Mouse (Mus musculus): ENCODE measurements around the gene Rpgr. TPM values are rescaled to one million over a fixed set of nuclear protein-coding genes. Genes with fewer than 3 reads are reported as not detected.

The Rpgr gene
- total RNA-seq, 1 experiment from 2014 or later: 7.1 TPM

- DNase-seq: no peak
Measured at GRCm38 (mm10) chrX:10071529-10071928, 145.2 kb downstream of the Rpgr start.

GRCm38 (mm10) chrX:10070689-10071088, 146.0 kb downstream of the Rpgr start:
- DNase-seq: peak; percentile 1

- no peak for DNase-seq
Measured at GRCm38 (mm10) chrX:10069405-10069804, 147.3 kb downstream of the Rpgr start.

- DNase-seq: no peak
Measured at GRCm38 (mm10) chrX:10063781-10064180, 152.9 kb downstream of the Rpgr start.

GRCm38 (mm10) chrX:10063361-10063760, 153.4 kb downstream of the Rpgr start:
- no peak for DNase-seq

GRCm38 (mm10) chrX:10062201-10062600, 154.5 kb downstream of the Rpgr start:
- no peak for DNase-seq

GRCm38 (mm10) chrX:10034666-10035065, 182.1 kb downstream of the Rpgr start:
- DNase-seq: no peak

Other genes with a start within 250 kb of the Rpgr start
- gene Srpx, start 99.2 kb downstream of the Rpgr start, total RNA-seq (2021): 2.1 and 3.4 TPM in 2 replicates
- gene Otc, start 35.4 kb upstream of the Rpgr start, total RNA-seq (2021): 2.0 TPM in 1 of 2 replicates, not detected in the other

Measured in adrenal gland, postnatal 25 days (tissue).